Mouse (Mus musculus) C2C12 (cell line): ENCODE results near the gene Flii. TPM values are rescaled to one million over a fixed set of nuclear protein-coding genes. Genes with fewer than 3 reads are reported as not detected.

ENCODE experiments used
- H3K27me3 ChIP-seq: one replicate; pipeline ENCODE4 v1.6.1; 2011; ENCODE audit not compliant: control insufficient read depth, insufficient read depth, insufficient read length
- H3K36me3 ChIP-seq: one replicate; pipeline ENCODE4 v1.6.1; 2011; ENCODE audit not compliant: control insufficient read depth, insufficient read depth
- H3K4me3 ChIP-seq: one replicate; pipeline ENCODE4 v1.5.1; 2011; ENCODE audit warnings: mild to moderate bottlenecking, control low read depth; ENCODE audit not compliant: poor library complexity, insufficient read depth, severe bottlenecking
- H3K79me2 ChIP-seq: one replicate; pipeline ENCODE4 v1.6.1; 2011; ENCODE audit not compliant: control insufficient read depth, insufficient read depth
- H3K79me3 ChIP-seq: one replicate; pipeline ENCODE4 v1.6.1; 2011; ENCODE audit warnings: low read depth, control low read depth
- H3ac ChIP-seq: one replicate; pipeline ENCODE3; 2011; ENCODE audit warnings: low read depth; ENCODE audit not compliant: control insufficient read depth, insufficient read length
- CEBPB ChIP-seq: IDR thresholded peaks from one replicate; pipeline ENCODE4 v1.6.1; 2011; ENCODE audit warnings: low read depth, mild to moderate bottlenecking, control low read depth, moderate library complexity
- CTCF ChIP-seq: IDR thresholded peaks from one replicate; pipeline ENCODE4 v1.5.1; 2011; ENCODE audit not compliant: control insufficient read depth, insufficient read depth, insufficient read length
- FOSL1 ChIP-seq: IDR thresholded peaks from one replicate; pipeline ENCODE4 v1.8.0; 2011; ENCODE audit warnings: mild to moderate bottlenecking, low read length; ENCODE audit not compliant: poor library complexity, insufficient read depth, severe bottlenecking
- MAX ChIP-seq: IDR thresholded peaks from one replicate; pipeline ENCODE4 v1.6.1; 2011; ENCODE audit warnings: mild to moderate bottlenecking, control low read depth
- MYOD1 ChIP-seq: IDR thresholded peaks from one replicate; pipeline ENCODE4 v1.6.1; 2011; ENCODE audit warnings: low read depth; ENCODE audit not compliant: control insufficient read depth, insufficient read length
- MYOG ChIP-seq: IDR thresholded peaks from one replicate; pipeline ENCODE4 v1.6.1; 2011; ENCODE audit not compliant: control insufficient read depth, insufficient read length; ENCODE audit errors: extremely low read depth
- USF1 ChIP-seq: IDR thresholded peaks from one replicate; pipeline ENCODE4 v1.6.1; 2011; ENCODE audit warnings: low read depth, mild to moderate bottlenecking, control low read depth, moderate library complexity
- polyA plus RNA-seq: library from polyadenylated mRNA; unstranded; fragments of >200 nt; fragmentation: generic; extraction: Trizol; gene quantifications from one replicate; pipeline ENCODE4 v1.2.1, GENCODE M21; 2012; ENCODE audit warnings: missing spikeins

Flii gene
- polyA plus RNA-seq, 1 experiment, result 139 TPM

- H3K4me3 ChIP-seq, result no peak overlapping the region
- no peak overlapping the region for H3ac ChIP-seq
- no peaks in the 10 kb centered on the region for H3K79me2 ChIP-seq
- peaks cover 25% of the 10 kb centered on the region for H3K36me3 ChIP-seq
- TF ChIP-seq USF1 (no peak), MYOG (no peak), CEBPB (no peak), MYOD1 (no peak)
- H3K27me3 ChIP-seq, result no peaks in the 10 kb centered on the region
- H3K79me3 ChIP-seq, result no peaks in the 10 kb centered on the region
Observed at GRCm38 (mm10) chr11:60740321-60740720, 13.3 kb upstream of the Flii start.

- Histone ChIP-seq H3ac (no peak overlapping the region), H3K79me3 (no peaks in the 10 kb centered on the region), H3K27me3 (no peaks in the 10 kb centered on the region), H3K4me3 (no peak overlapping the region), H3K79me2 (no peaks in the 10 kb centered on the region), H3K36me3 (peaks cover 10% of the 10 kb centered on the region)
- TF ChIP-seq USF1 (no peak), FOSL1 (no peak), CTCF (no peak), CEBPB (no peak), MAX (no peak), MYOG (no peak), MYOD1 (no peak)
Observed at GRCm38 (mm10) chr11:60737450-60737849, 10.4 kb upstream of the Flii start.

GRCm38 (mm10) chr11:60736491-60736890, 9.4 kb upstream of the Flii start:
- no peaks in the 10 kb centered on the region for H3K27me3 ChIP-seq
- TF ChIP-seq MYOD1 (no peak), MAX (no peak), FOSL1 (no peak), MYOG (no peak), CTCF (no peak)
- H3K79me2 ChIP-seq, result no peaks in the 10 kb centered on the region
- H3K4me3 ChIP-seq, result no peak overlapping the region
- no peaks in the 10 kb centered on the region for H3K79me3 ChIP-seq
- peaks cover 14% of the 10 kb centered on the region for H3K36me3 ChIP-seq
- H3ac ChIP-seq, result no peak overlapping the region

- Histone ChIP-seq H3K36me3 (peaks cover 11% of the 10 kb centered on the region), H3K4me3 (no peak overlapping the region), H3K27me3 (no peaks in the 10 kb centered on the region), H3K79me2 (no peaks in the 10 kb centered on the region), H3ac (no peak overlapping the region), H3K79me3 (no peaks in the 10 kb centered on the region)
- no peak for TF ChIP-seq FOSL1
- TF ChIP-seq CTCF, result no peak
- TF ChIP-seq MYOD1, result no peak
- no peak for TF ChIP-seq MAX
- no peak for TF ChIP-seq USF1
- TF ChIP-seq MYOG, result no peak
- no peak for TF ChIP-seq CEBPB
Observed at GRCm38 (mm10) chr11:60735191-60735590, 8.1 kb upstream of the Flii start.

GRCm38 (mm10) chr11:60734206-60734605, 7.1 kb upstream of the Flii start:
- Histone ChIP-seq H3K36me3 (peaks cover 11% of the 10 kb centered on the region), H3K27me3 (no peaks in the 10 kb centered on the region), H3K4me3 (no peak overlapping the region), H3K79me2 (peaks cover under 1% of the 10 kb centered on the region), H3ac (no peak overlapping the region), H3K79me3 (no peaks in the 10 kb centered on the region)
- TF ChIP-seq MAX (no peak), USF1 (no peak), MYOG (no peak), CTCF (no peak), MYOD1 (no peak)

DNA sequence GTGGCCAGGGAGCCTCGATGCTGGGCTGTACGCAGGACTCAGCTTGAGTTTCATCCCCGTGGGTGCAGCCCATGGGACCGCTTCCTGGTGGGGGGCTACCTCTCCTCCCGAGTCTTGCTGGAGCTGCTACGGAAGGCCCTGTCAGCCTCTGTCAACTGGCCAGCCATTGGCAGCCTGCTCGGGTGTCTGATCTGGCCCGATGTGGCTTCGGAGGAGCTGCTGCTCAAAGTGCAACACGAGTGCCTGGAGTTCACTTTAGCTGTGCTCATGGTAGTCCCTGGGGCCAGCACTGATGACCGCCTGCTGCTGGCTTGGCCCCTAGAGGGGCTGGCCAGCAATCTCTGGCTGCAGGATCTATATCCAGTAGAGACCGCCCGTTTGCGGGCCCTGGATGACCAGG, 4.2 kb upstream of the Flii start:
- H3K4me3 ChIP-seq, result no peak overlapping the region
- peaks cover 3% of the 10 kb centered on the region for H3K79me3 ChIP-seq
- peaks cover 12% of the 10 kb centered on the region for H3K79me2 ChIP-seq
- no peak for TF ChIP-seq USF1
- no peak for TF ChIP-seq CTCF
- no peak for TF ChIP-seq CEBPB
- TF ChIP-seq MYOD1, result no peak
- TF ChIP-seq MYOG, result no peak
- TF ChIP-seq MAX, result no peak
- TF ChIP-seq FOSL1, result no peak
- H3K27me3 ChIP-seq, result no peaks in the 10 kb centered on the region
- peaks cover 11% of the 10 kb centered on the region for H3K36me3 ChIP-seq
- H3ac ChIP-seq, result no peak overlapping the region
